Mouse (Mus musculus) ES-E14 (cell line): ENCODE measurements around the gene Ddb1.

ENCODE experiments used
- CHD2 ChIP-seq: IDR thresholded peaks from 2 replicates; pipeline ENCODE4 v1.6.1; 2014; ENCODE audit warnings: mild to moderate bottlenecking, low read depth, low read length, inconsistent platforms
- HCFC1 ChIP-seq: IDR thresholded peaks from 2 replicates; pipeline ENCODE4 v1.6.1; 2012; ENCODE audit warnings: low read length, inconsistent platforms, borderline replicate concordance; ENCODE audit not compliant: insufficient read depth
- MAFK ChIP-seq: IDR thresholded peaks from 2 replicates; pipeline ENCODE4 v1.6.1; 2014; ENCODE audit warnings: mild to moderate bottlenecking, low read depth, low read length, inconsistent platforms; ENCODE audit not compliant: insufficient read depth
- ZC3H11A ChIP-seq: IDR thresholded peaks from 2 replicates; pipeline ENCODE4 v1.6.1; 2012; ENCODE audit warnings: low read depth, mild to moderate bottlenecking, inconsistent platforms, low read length, borderline replicate concordance
- ZNF384 ChIP-seq: IDR thresholded peaks from 2 replicates; pipeline ENCODE4 v1.6.1; 2012; ENCODE audit warnings: low read depth, low read length, inconsistent platforms

DNA sequence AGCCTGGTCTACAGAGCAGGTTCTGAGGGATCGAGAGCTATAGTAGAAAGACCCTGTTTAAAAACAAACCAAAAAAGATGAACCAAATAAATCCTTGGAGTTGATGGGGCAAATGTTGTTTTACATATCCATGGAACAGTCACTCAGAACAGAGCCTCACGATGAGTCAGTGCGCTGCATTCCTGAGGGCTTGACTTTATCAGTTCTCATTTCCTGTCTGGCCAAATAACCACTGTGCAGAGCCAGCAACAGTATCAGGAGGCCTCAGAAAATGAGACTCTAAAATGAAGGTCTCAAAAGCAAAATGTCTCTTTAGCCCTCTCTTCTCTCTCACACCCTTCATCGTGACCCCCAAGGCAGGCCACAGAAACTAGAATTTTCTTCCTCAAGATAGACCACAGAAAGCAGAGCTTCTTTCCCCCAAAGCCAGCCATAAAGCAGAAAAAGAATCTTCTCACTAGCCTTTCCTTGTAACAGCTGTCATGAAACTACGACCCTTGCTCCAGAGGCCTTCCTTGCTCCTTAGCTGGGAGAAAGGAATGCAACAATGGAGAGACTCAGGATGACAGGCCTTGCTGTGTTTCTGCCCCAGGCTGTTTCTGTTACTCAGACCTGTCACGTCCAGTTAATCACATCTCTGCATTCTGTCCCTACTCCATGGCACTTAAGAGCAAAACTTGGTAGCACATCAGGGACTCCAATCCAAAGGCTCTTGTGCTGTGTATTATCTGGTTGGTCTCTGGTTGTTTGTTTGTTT lies 43.4 kb upstream of the Ddb1 start:
- TF ChIP-seq ZNF384 (no peak), MAFK (no peak), ZC3H11A (no peak), HCFC1 (no peak), CHD2 (no peak)
